Mouse (Mus musculus): Measurements from ENCODE around the gene Ctrb1.
A peak's percentile ranks its signal among the peaks of the same experiment; 100 is the strongest.
"Not testable (repeated sequence)": the region's sequence is repeated elsewhere in the genome, so short reads cannot be mapped to it uniquely, and the experiment has no call there.

Gene Ctrb1

DNA sequence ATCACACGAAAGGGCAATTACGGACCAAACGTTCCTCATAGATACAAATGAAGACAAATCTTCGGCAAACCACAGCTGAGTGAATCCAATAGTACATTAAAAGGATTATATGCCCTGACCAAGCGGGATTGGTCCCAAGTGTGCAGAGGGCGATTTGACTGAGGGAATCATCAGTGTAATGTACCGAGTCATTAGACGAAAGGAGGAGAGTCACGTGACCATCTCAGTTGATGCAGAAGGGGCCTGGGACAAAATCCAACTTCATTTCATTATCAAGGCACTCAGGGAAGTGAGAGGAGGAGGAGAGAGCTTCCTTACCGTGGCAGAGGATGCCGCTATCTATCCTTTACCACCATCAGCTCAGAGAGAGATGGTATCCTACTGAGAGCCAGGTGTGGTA lies 9.7 kb downstream of the Ctrb1 start:
- no peak for DNase-seq (ENCODE audit: low read depth, low spot score)

- no peak for DNase-seq (ENCODE audit: low read depth, low spot score)
Measured at GRCm38 (mm10) chr8:111680423-111681028, 10.3 kb downstream of the Ctrb1 start.

GRCm38 (mm10) chr8:111678848-111679247 lies 12.0 kb downstream of the Ctrb1 start:
- no peak for DNase-seq (ENCODE audit: low read depth, low spot score)

GRCm38 (mm10) chr8:111678111-111678510 lies 12.7 kb downstream of the Ctrb1 start:
- DNase-seq (ENCODE audit: low read depth, low spot score) = peak; percentile 44

DNA sequence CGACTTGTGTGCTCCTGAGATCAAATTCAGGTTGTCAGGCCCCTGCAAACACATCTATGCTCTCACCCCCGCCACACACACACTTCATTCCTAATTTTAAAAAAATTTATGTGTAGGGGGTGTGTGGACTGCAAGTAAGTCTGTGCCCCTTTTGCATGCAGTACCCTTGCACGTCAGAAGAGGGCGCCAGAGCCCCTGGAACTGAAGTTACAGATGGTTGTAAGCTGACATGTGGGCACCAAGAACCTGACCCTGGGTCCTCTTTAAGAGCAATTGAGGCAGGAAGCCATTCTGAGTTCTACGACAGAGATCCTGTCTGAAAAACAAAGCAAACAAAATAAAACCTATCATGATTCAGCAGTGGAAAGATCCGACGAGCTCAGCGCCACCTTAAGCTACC lies 14.6 kb downstream of the Ctrb1 start:
- DNase-seq (ENCODE audit: low read depth, low spot score) = no peak

DNA sequence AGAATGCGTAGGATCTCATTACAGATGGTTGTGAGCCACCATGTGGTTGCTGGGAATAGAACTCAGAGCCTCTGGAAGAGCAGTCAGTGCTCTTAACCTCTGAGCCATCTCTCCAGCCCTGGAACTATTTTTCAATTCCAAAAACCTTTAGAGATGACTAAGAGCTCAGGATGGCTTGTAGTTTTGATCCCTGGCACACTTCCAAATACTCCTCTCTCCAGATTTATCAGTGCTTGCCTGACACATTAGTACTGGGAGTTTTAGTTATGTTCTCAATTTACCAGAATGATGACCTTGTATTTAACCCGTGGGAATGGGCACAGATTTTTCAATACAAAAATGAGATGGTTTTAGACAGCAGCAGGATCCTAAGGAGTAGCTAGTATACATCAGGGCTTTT lies 24.1 kb downstream of the Ctrb1 start:
- no peak for DNase-seq (ENCODE audit: low read depth, low spot score)

GRCm38 (mm10) chr8:111662473-111662872 lies 28.3 kb downstream of the Ctrb1 start:
- no peak for DNase-seq (ENCODE audit: low read depth, low spot score)

DNA sequence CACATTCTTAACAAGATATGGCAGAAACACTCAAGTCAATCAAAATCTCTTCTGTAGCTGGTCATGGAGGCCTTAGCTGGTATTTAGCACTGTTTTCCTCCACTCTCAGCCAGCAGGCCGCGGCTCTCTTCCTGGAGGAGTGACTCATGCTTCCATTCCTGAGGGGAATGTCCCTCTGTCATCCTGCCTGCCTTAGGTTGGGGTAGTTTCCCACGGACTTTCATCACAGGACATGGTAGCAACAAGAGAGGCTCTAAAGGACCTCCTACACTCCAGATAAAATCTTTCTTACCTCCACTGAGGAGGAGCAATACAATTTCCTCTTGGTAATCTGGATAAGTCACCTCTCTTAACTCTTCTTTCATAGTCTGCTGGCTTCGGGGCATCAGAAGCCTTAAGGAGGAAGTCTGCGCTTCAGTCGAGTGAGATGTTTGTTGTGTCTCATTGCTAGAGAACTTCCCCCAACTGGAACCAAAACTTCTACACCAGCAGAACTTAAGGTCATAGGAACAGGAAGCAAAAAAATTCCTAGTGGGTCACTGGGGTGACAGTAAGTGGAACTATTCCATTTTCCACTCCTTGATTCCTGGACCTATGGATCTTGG lies 31.9 kb downstream of the Ctrb1 start:
- DNase-seq (ENCODE audit: low read depth, low spot score) = no peak

GRCm38 (mm10) chr8:111657312-111657854 lies 33.4 kb downstream of the Ctrb1 start:
- DNase-seq (ENCODE audit: low read depth, low spot score) = no peak

- DNase-seq (ENCODE audit: low read depth, low spot score) = no peak
Measured at GRCm38 (mm10) chr8:111653524-111653923, 37.3 kb downstream of the Ctrb1 start.

GRCm38 (mm10) chr8:111650651-111651050 lies 40.2 kb downstream of the Ctrb1 start:
- no peak for DNase-seq (ENCODE audit: low read depth, low spot score)

- DNase-seq (ENCODE audit: low read depth, low spot score) = no peak
Measured at GRCm38 (mm10) chr8:111648834-111649233, 42.0 kb downstream of the Ctrb1 start.

GRCm38 (mm10) chr8:111645715-111646114 lies 45.1 kb downstream of the Ctrb1 start:
- DNase-seq (ENCODE audit: low read depth, low spot score) = no peak

DNA sequence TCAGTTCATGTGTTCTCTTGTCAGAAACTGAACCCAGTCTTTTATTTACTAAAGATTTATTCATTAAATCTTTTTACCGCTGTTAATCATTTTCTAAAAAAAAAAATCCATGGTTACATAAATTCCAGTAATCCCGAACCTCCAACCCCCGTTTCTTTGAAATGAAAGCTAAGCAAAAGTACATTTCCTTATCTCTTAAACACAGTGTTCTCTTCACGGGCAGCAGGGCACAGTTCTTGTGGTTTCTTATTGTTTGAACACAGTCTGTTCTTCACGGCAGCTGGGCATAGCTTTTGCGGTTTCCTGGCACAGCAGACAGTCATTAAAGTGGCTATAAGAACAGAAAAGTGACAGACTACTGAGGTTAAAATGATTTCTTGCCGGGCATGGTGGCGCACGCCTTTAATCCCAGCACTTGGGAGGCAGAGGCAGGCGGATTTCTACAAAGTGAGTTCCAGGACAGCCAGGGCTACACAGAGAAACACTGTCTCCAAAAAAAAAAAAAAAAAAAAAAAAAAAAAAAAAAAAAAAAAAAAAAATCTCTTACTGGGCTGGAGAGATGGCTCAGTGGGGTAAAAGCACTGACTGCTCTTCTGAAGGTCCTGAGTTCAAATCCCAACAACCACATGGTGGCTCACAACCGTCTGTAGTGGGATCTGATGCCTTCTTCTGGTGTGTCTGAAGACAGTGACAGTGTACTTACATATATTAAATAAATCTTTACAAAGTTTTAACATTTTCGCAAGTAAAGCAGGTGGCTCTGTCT lies 46.3 kb downstream of the Ctrb1 start:
- not testable (repeated sequence) for DNase-seq (ENCODE audit: low read depth, low spot score)

DNA sequence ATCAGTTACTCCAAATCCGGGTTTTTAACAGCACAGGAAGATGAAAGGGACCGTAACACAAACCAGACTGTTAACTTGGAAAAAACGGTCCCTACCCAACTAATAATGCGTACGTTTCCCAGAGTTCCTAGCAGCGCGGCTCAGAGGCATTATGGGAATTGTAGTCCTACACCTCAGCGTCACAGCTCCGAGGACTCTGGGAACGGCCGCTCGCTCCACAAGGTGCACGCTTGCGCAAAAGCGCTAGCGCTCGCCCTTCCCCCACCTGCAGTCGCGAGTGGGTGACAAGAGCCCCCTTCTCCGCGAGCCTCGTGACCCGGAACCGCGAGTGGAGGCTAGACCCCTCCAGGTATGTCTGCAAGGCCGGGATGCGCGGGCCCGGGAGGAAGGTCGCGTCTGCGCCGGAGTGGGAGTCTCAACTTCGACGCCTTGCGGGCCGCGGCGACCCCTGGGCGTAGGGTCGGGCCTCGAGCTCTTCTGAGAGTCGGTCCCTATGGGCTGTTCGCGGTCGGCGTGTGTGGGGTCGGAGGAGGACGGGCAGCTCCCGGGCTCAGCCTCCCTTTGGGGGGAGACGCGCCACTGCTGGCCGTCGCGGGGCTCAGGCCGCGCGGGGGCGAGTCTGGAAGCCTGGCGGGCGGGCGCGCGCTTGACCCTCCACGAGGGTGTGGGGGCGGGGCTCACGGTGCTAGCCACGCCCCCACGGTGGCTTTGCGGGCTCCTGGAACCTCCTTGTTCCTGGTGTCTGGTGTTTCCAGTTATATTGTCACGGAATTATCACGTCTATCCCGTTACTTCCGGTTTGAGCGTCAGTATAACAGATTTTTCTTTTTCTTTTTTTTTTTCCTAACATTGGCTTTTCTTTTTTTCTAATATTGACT lies 47.3 kb downstream of the Ctrb1 start, which contains the start of gene Zfp1:
Gene Zfp1, plus strand, starts transcription at position 138 of the 878 bp plus-strand sequence.
- DNase-seq (ENCODE audit: low read depth, low spot score) = peak; percentile 88

- no peak for DNase-seq (ENCODE audit: low read depth, low spot score)
Measured at GRCm38 (mm10) chr8:111642939-111643263, 47.9 kb downstream of the Ctrb1 start.

- DNase-seq (ENCODE audit: low read depth, low spot score) = no peak
Measured at GRCm38 (mm10) chr8:111642496-111642895, 48.3 kb downstream of the Ctrb1 start.

- no peak for DNase-seq (ENCODE audit: low read depth, low spot score)
Measured at GRCm38 (mm10) chr8:111641064-111641463, 49.7 kb downstream of the Ctrb1 start.

GRCm38 (mm10) chr8:111638086-111638485 lies 52.7 kb downstream of the Ctrb1 start:
- DNase-seq (ENCODE audit: low read depth, low spot score) = no peak

Measured in retina, adult 2 months (tissue).